Mouse (Mus musculus): ENCODE data around the gene Brd3.

DNA sequence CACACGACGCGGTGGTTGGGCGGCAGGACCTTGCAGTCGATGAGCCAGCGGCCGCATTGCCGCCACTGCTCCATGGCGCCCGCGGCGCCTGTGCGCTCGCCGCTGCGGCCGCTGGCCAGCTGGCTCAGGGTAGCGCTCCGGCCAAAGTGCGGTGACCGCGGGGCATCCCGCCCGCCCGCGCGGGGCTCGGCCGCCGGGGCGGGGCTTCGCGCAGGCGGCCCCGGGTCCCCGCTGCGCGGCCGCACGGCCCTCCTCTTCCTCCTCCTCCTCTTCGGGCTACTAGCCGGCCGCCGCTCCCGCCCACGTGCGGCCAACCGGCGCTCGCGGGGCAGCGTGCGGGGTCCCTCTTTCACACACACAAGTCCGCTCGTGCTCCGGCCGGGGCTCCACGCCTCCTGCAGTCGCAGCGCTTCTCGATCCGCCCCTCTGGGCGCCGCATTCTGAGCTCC, 81.0 kb downstream of the Brd3 start:
- TF ChIP-seq CTCF (IDR thresholded peaks at IDR 0.05; ENCODE audit: extremely low read depth, insufficient read length, insufficient replicate concordance, low read depth, low read length): no peak
- TF ChIP-seq POLR2A (IDR thresholded peaks at IDR 0.05; ENCODE audit: low read depth, low read length): peak; percentile 48; the same call in 1 of the 2 replicates
